Mouse (Mus musculus) telencephalon, adult 2 months (tissue): ENCODE results near the gene Vmn1r13.
"Not testable (repeated sequence)": the region's sequence is repeated elsewhere in the genome, so short reads cannot be mapped to it uniquely, and the experiment has no call there.

Experiments used
- DNase-seq: peaks from one replicate; pipeline ENCODE4 v3.0.0-alpha.2; 2011; ENCODE audit warnings: low read depth, low spot score

Gene Vmn1r13

GRCm38 (mm10) chr6:57202990-57203389, at the start of gene Vmn1r13:
Vmn1r13 (plus strand) TSS chr6:57203290.
- DNase-seq: not testable (repeated sequence)

GRCm38 (mm10) chr6:57156619-57157018, 46.5 kb upstream of the Vmn1r13 start, which contains the start of gene Vmn1r12:
Vmn1r12 (plus strand) TSS chr6:57156919.
- no peak for DNase-seq

- DNase-seq: not testable (repeated sequence)
Observed at GRCm38 (mm10) chr6:57190016-57190415, 13.1 kb upstream of the Vmn1r13 start.

GRCm38 (mm10) chr6:57231386-57231785, 28.3 kb downstream of the Vmn1r13 start, which contains the start of gene Vmn1r14:
Vmn1r14 (plus strand) TSS chr6:57231686.
- DNase-seq: no peak

GRCm38 (mm10) chr6:57257652-57258051, 54.6 kb downstream of the Vmn1r13 start, which contains the start of gene Vmn1r15:
Vmn1r15 (plus strand) TSS chr6:57257952.
- DNase-seq: no peak

GRCm38 (mm10) chr6:57260990-57261389, 57.9 kb downstream of the Vmn1r13 start:
- DNase-seq: no peak
